Mouse (Mus musculus): ENCODE results near the gene Gtf2a1l. TPM values are rescaled to one million over a fixed set of nuclear protein-coding genes. Genes with fewer than 3 reads are reported as not detected.

Gene Gtf2a1l
- 0.49 TPM in 1 of 2 replicates, not detected in the other for polyA plus RNA-seq (2015; fragmentation: Nextera tagmentation; extraction: Ambion mirVana)

DNA sequence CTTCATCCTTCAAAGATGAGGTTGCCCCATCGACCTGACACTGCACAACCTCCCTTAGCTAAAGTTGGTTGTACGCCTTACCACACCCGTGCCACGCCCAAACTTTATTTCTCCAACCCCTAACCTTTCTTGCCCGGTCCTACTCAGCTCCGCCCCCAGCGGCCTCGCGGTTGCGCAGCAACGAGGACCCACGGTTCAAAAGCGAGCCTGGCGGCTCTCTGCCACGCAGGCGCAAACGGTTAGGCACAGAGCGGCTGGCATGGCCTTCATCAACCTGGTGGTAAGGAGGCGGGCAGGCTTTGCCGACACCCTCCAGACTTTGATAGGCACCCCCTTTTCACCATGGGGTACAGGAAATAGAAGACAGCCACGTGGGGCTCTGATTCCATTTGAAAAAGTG, at the start of gene Gtf2a1l:
Gene Gtf2a1l, plus strand, starts transcription at position 209 of the 400 bp plus-strand sequence.
- peak within 1 kb of the TSS; percentile 49 for H3K4me2 ChIP-seq
- no peak within 1 kb of the TSS for H3K9ac ChIP-seq
- 31% methylated on average over 21 of the region's 21 CpGs for whole genome bisulfite sequencing
- H3K36me3 ChIP-seq: no peaks in the 10 kb centered on the region
- H3K27me3 ChIP-seq: no peaks in the 10 kb centered on the region
- no peaks in the 10 kb centered on the region for H3K9me3 ChIP-seq
- no peak within 1 kb of the TSS for H3K27ac ChIP-seq (replicated peaks)
- peak; percentile 71 for ATAC-seq (ENCODE audit: low FRiP score, low read depth)
- 0 out of 2 replicates have a peak, but pooled peaks cover 7% of the 10 kb centered on the region for H3K4me1 ChIP-seq (replicated peaks)
- H3K4me3 ChIP-seq: peak within 1 kb of the TSS; percentile 6; the same call in 1 of the 2 replicates

DNA sequence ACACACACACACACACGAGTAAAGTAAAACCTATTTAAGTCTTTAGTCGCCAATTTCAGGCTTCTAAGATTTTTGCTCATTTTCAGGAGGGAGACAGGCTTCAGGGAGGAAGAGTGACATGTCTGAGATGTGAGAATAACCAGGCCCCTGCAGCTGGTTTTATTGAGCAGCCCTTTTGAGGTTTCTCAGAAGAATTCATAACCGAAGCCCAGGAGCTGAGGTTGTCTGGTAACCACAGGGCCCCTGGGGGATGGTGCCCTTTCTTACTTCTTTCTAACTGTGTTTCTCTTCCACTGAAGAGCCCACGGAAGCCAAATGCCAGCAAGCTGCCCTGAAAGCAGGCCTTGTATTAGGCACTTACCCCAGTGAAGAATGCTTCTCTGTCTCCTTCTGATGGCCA, 47.5 kb upstream of the Gtf2a1l start:
- Histone ChIP-seq H3K4me2 (no peak overlapping the region), H3K27me3 (no peaks in the 10 kb centered on the region), H3K9ac (no peak overlapping the region), H3K36me3 (no peaks in the 10 kb centered on the region), H3K9me3 (no peaks in the 10 kb centered on the region), H3K4me1 (replicated peaks) (no peaks in the 10 kb centered on the region), H3K27ac (replicated peaks) (no peak overlapping the region), H3K4me3 (no peak overlapping the region)
- no peak for ATAC-seq (ENCODE audit: low FRiP score, low read depth)
- 92% methylated on average over 4 of the region's 4 CpGs for WGBS

DNA sequence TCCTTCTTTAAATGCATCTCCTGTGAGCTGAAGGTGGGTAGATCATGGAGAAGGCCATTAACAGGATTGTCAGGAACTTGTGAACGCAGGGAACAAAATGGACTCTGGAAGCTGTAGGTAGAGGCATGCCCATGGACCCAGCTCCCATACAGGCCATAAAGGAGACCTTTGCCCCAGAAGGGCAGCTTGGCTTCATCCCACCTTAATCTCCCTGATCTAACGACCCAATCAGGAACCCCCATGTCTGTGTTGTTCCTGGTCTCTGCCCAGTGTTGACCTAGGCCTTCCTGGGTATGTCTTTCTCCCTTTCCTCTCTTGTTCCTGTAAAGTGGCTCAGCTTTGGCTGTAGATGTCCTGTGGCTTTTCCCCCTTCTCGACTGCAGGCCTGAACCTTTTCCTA, 47.1 kb upstream of the Gtf2a1l start:
- H3K4me3 ChIP-seq: no peak overlapping the region
- no peaks in the 10 kb centered on the region for H3K9me3 ChIP-seq
- H3K9ac ChIP-seq: no peak overlapping the region
- 91% methylated on average over 3 of the region's 3 CpGs for WGBS
- H3K27ac ChIP-seq (replicated peaks): no peak overlapping the region
- H3K4me2 ChIP-seq: no peak overlapping the region
- no peak for ATAC-seq (ENCODE audit: low FRiP score, low read depth)
- no peaks in the 10 kb centered on the region for H3K4me1 ChIP-seq (replicated peaks)
- H3K36me3 ChIP-seq: no peaks in the 10 kb centered on the region
- no peaks in the 10 kb centered on the region for H3K27me3 ChIP-seq

- Histone ChIP-seq H3K4me3 (no peak overlapping the region), H3K36me3 (no peaks in the 10 kb centered on the region), H3K9ac (no peak overlapping the region), H3K9me3 (no peaks in the 10 kb centered on the region), H3K27me3 (no peaks in the 10 kb centered on the region), H3K27ac (replicated peaks) (no peak overlapping the region), H3K4me2 (no peak overlapping the region), H3K4me1 (replicated peaks) (no peaks in the 10 kb centered on the region)
- ATAC-seq (ENCODE audit: low FRiP score, low read depth): no peak
- 100% methylated on average over 1 of the region's 1 CpGs for WGBS
Observed at GRCm38 (mm10) chr17:88622711-88623110, 45.7 kb upstream of the Gtf2a1l start.

- Histone ChIP-seq H3K36me3 (no peaks in the 10 kb centered on the region), H3K4me2 (no peak overlapping the region), H3K9me3 (no peaks in the 10 kb centered on the region), H3K27me3 (no peaks in the 10 kb centered on the region), H3K9ac (no peak overlapping the region), H3K4me3 (no peak overlapping the region), H3K27ac (replicated peaks) (no peak overlapping the region), H3K4me1 (replicated peaks) (peaks cover 7% of the 10 kb centered on the region)
- WGBS: 93% methylated on average over 4 of the region's 4 CpGs
- no peak for ATAC-seq (ENCODE audit: low FRiP score, low read depth)
Observed at GRCm38 (mm10) chr17:88624386-88624785, 44.1 kb upstream of the Gtf2a1l start.

GRCm38 (mm10) chr17:88625350-88625749, 43.1 kb upstream of the Gtf2a1l start:
- Histone ChIP-seq H3K27ac (replicated peaks) (no peak overlapping the region), H3K4me1 (replicated peaks) (peaks cover 16% of the 10 kb centered on the region), H3K9ac (no peak overlapping the region), H3K27me3 (no peaks in the 10 kb centered on the region), H3K4me2 (no peak overlapping the region), H3K4me3 (no peak overlapping the region), H3K36me3 (no peaks in the 10 kb centered on the region), H3K9me3 (no peaks in the 10 kb centered on the region)
- WGBS: 92% methylated on average over 13 of the region's 13 CpGs
- no peak for ATAC-seq (ENCODE audit: low FRiP score, low read depth)

DNA sequence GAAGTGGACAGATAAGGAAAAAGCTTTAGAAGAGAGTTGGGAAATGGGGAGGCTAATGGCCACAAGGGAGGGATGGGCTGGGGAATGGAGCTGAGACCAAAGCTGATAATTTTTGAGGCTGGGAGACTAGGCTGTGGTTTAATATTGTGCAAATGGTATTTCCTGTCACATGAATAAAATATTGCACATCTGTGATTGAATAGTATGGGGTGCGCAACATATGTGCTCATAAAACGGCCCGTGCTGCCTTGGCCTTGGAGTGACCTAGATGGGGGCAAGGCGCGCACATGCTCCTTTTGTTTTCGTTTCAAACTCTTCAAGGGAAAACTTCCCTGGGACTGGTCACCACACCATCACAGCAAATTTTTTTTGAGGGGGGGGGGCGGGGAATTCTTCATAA, 42.5 kb upstream of the Gtf2a1l start:
- ATAC-seq (ENCODE audit: low FRiP score, low read depth): no peak
- Histone ChIP-seq H3K27ac (replicated peaks) (no peak overlapping the region), H3K9me3 (no peaks in the 10 kb centered on the region), H3K27me3 (no peaks in the 10 kb centered on the region), H3K9ac (no peak overlapping the region), H3K4me3 (no peak overlapping the region), H3K4me2 (no peak overlapping the region), H3K36me3 (no peaks in the 10 kb centered on the region), H3K4me1 (replicated peaks) (peaks cover 22% of the 10 kb centered on the region)
- 73% methylated on average over 7 of the region's 7 CpGs for WGBS

DNA sequence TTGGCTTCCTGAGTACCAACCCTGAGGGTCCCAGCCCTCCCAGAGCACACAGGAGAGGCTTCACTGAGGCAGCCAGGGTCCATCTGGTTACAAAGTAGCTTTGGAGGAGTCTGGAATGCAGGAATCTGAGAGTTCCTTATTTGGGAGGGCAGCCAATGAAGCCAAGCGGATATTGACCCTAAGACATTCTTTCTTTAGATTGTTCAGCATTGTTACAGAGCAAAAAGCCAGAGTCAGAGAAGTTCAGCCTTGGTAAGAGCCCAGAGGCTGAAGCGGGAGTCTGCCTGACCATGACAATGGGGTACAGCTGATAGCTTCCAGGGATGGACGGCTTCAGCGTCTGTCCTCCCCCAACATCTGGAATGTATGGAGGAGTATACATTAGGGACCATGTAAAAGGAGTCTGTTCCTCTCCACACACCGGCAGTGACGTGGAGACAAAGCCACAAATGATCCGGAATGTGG, 42.1 kb upstream of the Gtf2a1l start:
- no peak for ATAC-seq (ENCODE audit: low FRiP score, low read depth)
- Histone ChIP-seq H3K36me3 (no peaks in the 10 kb centered on the region), H3K9ac (no peak overlapping the region), H3K4me2 (no peak overlapping the region; the same call in 1 of the 2 replicates), H3K4me3 (no peak overlapping the region), H3K9me3 (no peaks in the 10 kb centered on the region), H3K4me1 (replicated peaks) (peaks cover 22% of the 10 kb centered on the region), H3K27me3 (no peaks in the 10 kb centered on the region), H3K27ac (replicated peaks) (no peak overlapping the region)
- WGBS: 29% methylated on average over 7 of the region's 7 CpGs

- H3K4me2 ChIP-seq: no peak overlapping the region
- H3K4me1 ChIP-seq (replicated peaks): peaks cover 22% of the 10 kb centered on the region
- H3K4me3 ChIP-seq: no peak overlapping the region
- no peak overlapping the region for H3K9ac ChIP-seq
- no peak for ATAC-seq (ENCODE audit: low FRiP score, low read depth)
- WGBS: 83% methylated on average over 7 of the region's 7 CpGs
- no peaks in the 10 kb centered on the region for H3K27me3 ChIP-seq
- H3K9me3 ChIP-seq: no peaks in the 10 kb centered on the region
- no peaks in the 10 kb centered on the region for H3K36me3 ChIP-seq
- no peak overlapping the region for H3K27ac ChIP-seq (replicated peaks)
Observed at GRCm38 (mm10) chr17:88627150-88627549, 41.3 kb upstream of the Gtf2a1l start.

DNA sequence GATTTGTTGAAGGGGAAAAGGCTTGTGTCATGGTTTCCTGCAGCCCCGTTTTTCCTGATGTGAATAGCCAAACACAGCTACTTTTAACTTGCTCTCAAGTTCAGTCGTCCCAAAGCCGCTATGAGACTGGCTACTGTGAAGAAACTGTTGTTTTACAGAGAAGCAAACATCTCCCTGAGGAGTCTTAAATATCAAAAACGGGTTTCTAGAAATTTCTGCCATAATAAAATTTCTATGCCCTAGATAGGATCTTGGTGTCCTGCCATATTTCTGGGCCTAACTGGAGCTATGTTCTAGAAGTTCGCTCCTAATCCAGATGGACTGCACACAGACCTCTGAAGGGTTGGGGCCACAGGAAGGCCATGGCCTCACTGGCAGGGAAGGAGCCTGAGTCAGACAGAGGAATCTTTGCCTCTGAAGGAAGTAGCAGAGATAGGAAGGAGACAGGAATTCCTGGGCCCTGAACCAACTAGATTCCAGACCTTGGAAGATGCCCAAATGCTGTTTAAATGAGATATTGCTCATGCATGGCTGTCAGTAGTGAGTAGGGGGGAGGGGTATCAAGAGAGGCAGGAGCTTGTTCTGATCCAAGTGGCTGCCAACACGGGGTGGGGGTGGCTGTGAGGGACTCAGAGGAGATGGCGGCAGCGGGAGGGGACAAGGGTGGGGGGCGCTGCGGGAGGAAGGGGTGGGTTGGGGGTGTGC, 39.6 kb upstream of the Gtf2a1l start:
- H3K27ac ChIP-seq (replicated peaks): peak overlapping the region; percentile 84
- peaks cover 22% of the 10 kb centered on the region for H3K4me1 ChIP-seq (replicated peaks)
- no peaks in the 10 kb centered on the region for H3K27me3 ChIP-seq
- no peaks in the 10 kb centered on the region for H3K36me3 ChIP-seq
- no peak overlapping the region for H3K4me3 ChIP-seq
- peak; percentile 65 for ATAC-seq (ENCODE audit: low FRiP score, low read depth)
- no peaks in the 10 kb centered on the region for H3K9me3 ChIP-seq
- H3K4me2 ChIP-seq: no peak overlapping the region
- no peak overlapping the region for H3K9ac ChIP-seq
- 45% methylated on average over 10 of the region's 10 CpGs for WGBS

GRCm38 (mm10) chr17:88629381-88629759, 39.1 kb upstream of the Gtf2a1l start:
- WGBS: 31% methylated on average over 4 of the region's 4 CpGs
- Histone ChIP-seq H3K36me3 (no peaks in the 10 kb centered on the region), H3K4me2 (no peak overlapping the region)

GRCm38 (mm10) chr17:88629931-88630553, 38.4 kb upstream of the Gtf2a1l start:
- WGBS: 9% methylated on average over 11 of the region's 11 CpGs
- Histone ChIP-seq H3K4me3 (no peak overlapping the region), H3K27ac (replicated peaks) (peak overlapping the region; percentile 84), H3K4me2 (no peak overlapping the region), H3K4me1 (replicated peaks) (peaks cover 22% of the 10 kb centered on the region), H3K9ac (no peak overlapping the region), H3K36me3 (no peaks in the 10 kb centered on the region), H3K27me3 (no peaks in the 10 kb centered on the region), H3K9me3 (no peaks in the 10 kb centered on the region)
- ATAC-seq (ENCODE audit: low FRiP score, low read depth): peak; percentile 63

More at GRCm38 (mm10) chr17:88629381-88629759, 39.1 kb upstream of the Gtf2a1l start:
- Histone ChIP-seq H3K27ac (replicated peaks) (peak overlapping the region; percentile 84), H3K27me3 (no peaks in the 10 kb centered on the region), H3K4me3 (no peak overlapping the region), H3K9ac (no peak overlapping the region), H3K9me3 (no peaks in the 10 kb centered on the region), H3K4me1 (replicated peaks) (peaks cover 22% of the 10 kb centered on the region)
- peak; percentile 76 for ATAC-seq (ENCODE audit: low FRiP score, low read depth)

Measured in hindbrain, embryonic 15.5 days (tissue).